Mouse (Mus musculus) cerebellum, adult 2 months (tissue): ENCODE data around the gene Fabp2. TPM values are rescaled to one million over a fixed set of nuclear protein-coding genes. Genes with fewer than 3 reads are reported as not detected.

Source experiments
- DNase-seq, 2 experiments: peaks; one replicate each; pipeline ENCODE4 v3.0.0; 2021
- H3K27ac ChIP-seq: fragments of 200-500 bp; 2 replicates; pipeline ENCODE4 v1.5.1; 2012; ENCODE audit warnings: low read length, control low read depth, inconsistent platforms; ENCODE audit not compliant: insufficient read depth
- H3K27me3 ChIP-seq: fragments of 200-500 bp; 2 replicates; pipeline ENCODE4 v1.6.1; 2012; ENCODE audit warnings: inconsistent platforms, mild to moderate bottlenecking, low read length, moderate library complexity; ENCODE audit not compliant: control insufficient read depth, insufficient read depth
- H3K4me1 ChIP-seq: fragments of 200-500 bp; 2 replicates; pipeline ENCODE4 v1.6.1; 2011; ENCODE audit warnings: low read length; ENCODE audit not compliant: control insufficient read depth, insufficient read depth
- H3K4me3 ChIP-seq: fragments of 200-500 bp; replicated peaks from 2 replicates; pipeline ENCODE3; 2011; ENCODE audit warnings: mild to moderate bottlenecking, low read depth, low read length, control low read depth; ENCODE audit not compliant: insufficient read depth
- CTCF ChIP-seq: fragments of 200-500 bp; IDR thresholded peaks from 2 replicates; pipeline ENCODE4 v1.5.1; 2011; ENCODE audit warnings: low read depth, mild to moderate bottlenecking, control low read depth, low read length, moderate library complexity, borderline replicate concordance; ENCODE audit not compliant: insufficient read depth
- POLR2A ChIP-seq: fragments of 200-500 bp; IDR thresholded peaks from 2 replicates; pipeline ENCODE4 v1.6.1; 2011; ENCODE audit warnings: low read length, control low read depth, borderline replicate concordance; ENCODE audit not compliant: insufficient read depth
- WGBS: fragments of 180-500 bp; shearing (Covaris S2); methylation state at CpG from one replicate; pipeline ENCODE4 v1.1.7; 2018; 5-methylcytosine and 5-hydroxymethylcytosine counted together
- polyA plus RNA-seq: library from polyadenylated mRNA; depleted of rRNA; stranded (reverse); fragments of >200 nt; gene quantifications from 2 replicates; pipeline ENCODE4 v1.2.3, GENCODE M21; 2012; rRNA removed

Gene Fabp2
- polyA plus RNA-seq, result not detected in 2 replicates

DNA sequence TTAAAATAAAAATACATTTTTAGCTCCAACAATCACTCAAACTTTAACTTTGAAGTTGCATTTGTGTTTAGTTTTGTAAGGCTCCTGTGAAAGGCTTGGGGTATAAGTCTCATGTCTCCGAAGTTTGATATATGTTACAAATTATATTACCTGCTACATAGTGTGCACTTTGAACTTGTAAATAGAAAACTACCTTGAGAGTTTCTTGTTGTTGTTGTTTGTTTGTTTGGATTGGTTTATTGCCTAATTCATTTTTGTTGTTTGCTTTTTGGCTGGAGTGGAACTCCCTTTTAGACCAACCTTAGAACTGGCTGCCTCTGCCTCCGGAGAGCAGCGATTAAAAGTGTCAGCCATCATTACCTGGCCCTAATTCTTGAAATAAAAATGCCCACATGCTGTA lies at the start of gene Fabp2:
Gene Fabp2, plus strand, starts transcription at position 301 of the 400 bp plus-strand sequence.
- DNase-seq, result no peak
- no peak within 1 kb of the TSS for H3K4me3 ChIP-seq
- no peaks in the 10 kb centered on the region for H3K4me1 ChIP-seq
- no peak within 1 kb of the TSS for H3K27ac ChIP-seq
- no peaks in the 10 kb centered on the region for H3K27me3 ChIP-seq
- TF ChIP-seq POLR2A (no peak), CTCF (no peak)
- WGBS, result 94% methylated on average over 3 of the region's 3 CpGs

DNA sequence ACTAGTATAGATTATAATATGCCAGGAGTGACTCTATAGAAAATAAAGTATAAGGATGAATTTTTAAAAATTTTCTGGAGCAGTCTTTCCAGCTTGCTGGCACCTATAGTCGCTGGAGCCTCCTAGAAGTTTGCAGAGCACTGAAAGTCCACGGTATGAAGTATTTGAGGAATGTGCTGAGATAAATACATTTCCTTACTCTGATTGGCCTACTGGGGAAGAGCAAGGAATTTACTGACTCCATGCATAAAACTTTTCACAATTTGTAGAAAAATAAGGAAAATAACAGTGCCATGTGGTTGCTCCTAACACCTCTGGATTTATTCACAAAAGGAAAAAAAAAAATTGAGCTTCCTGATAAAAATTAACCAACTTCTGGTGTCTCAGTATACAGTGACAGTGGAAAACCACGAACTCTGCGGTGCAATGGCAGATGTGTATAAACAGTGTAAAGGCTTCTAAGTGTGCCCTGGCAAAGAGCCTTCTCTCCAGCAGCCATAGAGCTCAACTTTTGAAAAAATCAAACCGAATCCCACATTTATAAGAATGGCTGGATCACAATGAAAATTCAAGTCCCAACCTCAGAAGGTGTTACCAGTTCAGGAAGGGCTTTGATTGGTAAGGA lies 46.4 kb upstream of the Fabp2 start:
- WGBS, result 87% methylated on average over 5 of the region's 5 CpGs
- no peak for DNase-seq
- no peak for TF ChIP-seq CTCF
- TF ChIP-seq POLR2A, result no peak
- no peak overlapping the region for H3K27ac ChIP-seq
- no peak overlapping the region for H3K4me3 ChIP-seq
- no peaks in the 10 kb centered on the region for H3K27me3 ChIP-seq
- no peaks in the 10 kb centered on the region for H3K4me1 ChIP-seq

- Histone ChIP-seq H3K4me1 (no peaks in the 10 kb centered on the region), H3K27ac (no peak overlapping the region), H3K27me3 (no peaks in the 10 kb centered on the region), H3K4me3 (no peak overlapping the region)
- TF ChIP-seq CTCF, result no peak
- TF ChIP-seq POLR2A, result no peak
- no peak for DNase-seq
- whole genome bisulfite sequencing, result 46% methylated on average over 11 of the region's 11 CpGs
Observed at GRCm38 (mm10) chr3:122855149-122855548, 39.7 kb upstream of the Fabp2 start.

- no peak for DNase-seq
- no peak for TF ChIP-seq POLR2A
- TF ChIP-seq CTCF, result no peak
- WGBS, result 80% methylated on average over 2 of the region's 2 CpGs
Observed at GRCm38 (mm10) chr3:122859829-122860228, 35.0 kb upstream of the Fabp2 start.

DNA sequence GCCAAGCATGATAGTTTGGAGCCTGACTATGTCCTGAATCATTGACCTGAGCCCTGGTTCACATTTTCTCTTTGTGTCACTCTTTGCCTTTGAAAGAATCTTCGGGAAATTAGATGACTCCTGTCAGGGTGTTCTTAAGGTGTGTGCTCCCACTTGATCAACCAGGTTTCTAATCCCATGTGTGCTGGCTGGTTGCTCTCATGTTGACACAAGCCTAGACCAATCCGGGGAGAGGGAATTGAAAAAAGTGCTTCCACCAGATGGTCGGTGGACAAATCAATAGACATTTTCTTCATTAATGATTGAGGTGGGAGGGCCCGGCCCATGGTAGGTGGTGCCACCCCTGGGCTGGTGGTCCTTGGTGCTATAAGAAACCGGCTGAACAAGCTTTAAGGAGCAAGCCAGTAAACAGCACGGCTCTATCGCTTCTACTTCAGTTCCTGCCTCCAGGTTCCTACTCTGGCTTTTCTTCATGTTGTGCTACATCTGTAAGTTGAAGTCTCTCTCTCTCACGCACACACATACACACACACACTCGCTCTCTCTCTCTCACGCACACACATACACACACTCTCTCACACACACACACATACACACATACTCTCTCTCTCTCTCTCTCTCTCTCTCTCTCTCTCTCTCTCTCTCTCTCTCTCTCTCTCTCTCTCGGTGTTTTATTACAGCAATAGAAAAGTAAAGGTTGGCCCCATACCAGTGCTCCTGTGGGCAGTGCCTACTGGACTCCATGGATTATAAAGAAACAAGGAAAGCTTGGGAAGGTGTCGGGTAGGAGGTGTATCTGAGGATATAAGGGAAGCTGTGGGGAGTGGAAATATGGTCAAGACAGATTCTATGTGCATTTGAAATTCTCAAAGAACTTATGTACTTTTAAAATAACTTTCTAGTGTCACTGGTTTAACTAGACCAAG lies 34.0 kb upstream of the Fabp2 start:
- Histone ChIP-seq H3K4me3 (no peak overlapping the region), H3K27me3 (no peaks in the 10 kb centered on the region), H3K4me1 (no peaks in the 10 kb centered on the region), H3K27ac (no peak overlapping the region)
- 89% methylated on average over 12 of the region's 12 CpGs for WGBS
- no peak for DNase-seq
- TF ChIP-seq POLR2A (no peak), CTCF (no peak)

More at GRCm38 (mm10) chr3:122859829-122860228, 35.0 kb upstream of the Fabp2 start:
- Histone ChIP-seq H3K4me3 (no peak overlapping the region), H3K4me1 (no peaks in the 10 kb centered on the region), H3K27me3 (no peaks in the 10 kb centered on the region), H3K27ac (no peak overlapping the region)

DNA sequence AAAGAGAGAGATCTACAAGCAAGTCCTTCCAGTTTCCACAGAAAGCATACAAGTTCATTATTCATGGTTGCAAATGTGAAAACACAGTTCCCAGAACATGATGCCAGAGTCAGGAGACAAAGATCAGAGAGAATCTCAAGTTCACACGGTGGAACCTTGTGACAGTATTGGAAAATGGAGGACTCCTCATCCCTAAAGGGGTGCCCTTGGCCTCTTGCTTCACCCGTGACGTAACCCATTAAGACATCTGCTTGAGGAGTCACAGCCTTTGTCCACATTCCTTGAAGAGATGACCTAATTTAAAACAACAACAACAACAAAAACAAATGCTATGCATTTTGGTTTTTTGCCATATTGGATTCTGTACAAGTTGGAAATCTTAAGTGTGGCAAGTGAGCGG lies 29.8 kb upstream of the Fabp2 start:
- Histone ChIP-seq H3K4me3 (no peak overlapping the region), H3K27ac (no peak overlapping the region), H3K4me1 (no peaks in the 10 kb centered on the region), H3K27me3 (no peaks in the 10 kb centered on the region)
- no peak for DNase-seq
- WGBS, result 75% methylated on average over 4 of the region's 4 CpGs
- TF ChIP-seq POLR2A (no peak), CTCF (no peak)

- no peak for TF ChIP-seq POLR2A
- no peak for TF ChIP-seq CTCF
- 100% methylated on average over 1 of the region's 1 CpGs for WGBS
- H3K4me1 ChIP-seq, result no peaks in the 10 kb centered on the region
- no peaks in the 10 kb centered on the region for H3K27me3 ChIP-seq
- no peak for DNase-seq
- no peak overlapping the region for H3K27ac ChIP-seq
- H3K4me3 ChIP-seq, result no peak overlapping the region
Observed at GRCm38 (mm10) chr3:122868270-122868669, 26.6 kb upstream of the Fabp2 start.
